Mouse (Mus musculus): ENCODE results near the gene Rpp25l. TPM values are rescaled to one million over a fixed set of nuclear protein-coding genes. Genes with fewer than 3 reads are reported as not detected.
"Not testable (repeated sequence)": the region's sequence is repeated elsewhere in the genome, so short reads cannot be mapped to it uniquely, and the experiment has no call there.

Gene Rpp25l
- polyA plus RNA-seq (2014; fragmentation: Nextera tagmentation; extraction: Ambion mirVana) = 62.2 and 64.1 TPM in 2 replicates

DNA sequence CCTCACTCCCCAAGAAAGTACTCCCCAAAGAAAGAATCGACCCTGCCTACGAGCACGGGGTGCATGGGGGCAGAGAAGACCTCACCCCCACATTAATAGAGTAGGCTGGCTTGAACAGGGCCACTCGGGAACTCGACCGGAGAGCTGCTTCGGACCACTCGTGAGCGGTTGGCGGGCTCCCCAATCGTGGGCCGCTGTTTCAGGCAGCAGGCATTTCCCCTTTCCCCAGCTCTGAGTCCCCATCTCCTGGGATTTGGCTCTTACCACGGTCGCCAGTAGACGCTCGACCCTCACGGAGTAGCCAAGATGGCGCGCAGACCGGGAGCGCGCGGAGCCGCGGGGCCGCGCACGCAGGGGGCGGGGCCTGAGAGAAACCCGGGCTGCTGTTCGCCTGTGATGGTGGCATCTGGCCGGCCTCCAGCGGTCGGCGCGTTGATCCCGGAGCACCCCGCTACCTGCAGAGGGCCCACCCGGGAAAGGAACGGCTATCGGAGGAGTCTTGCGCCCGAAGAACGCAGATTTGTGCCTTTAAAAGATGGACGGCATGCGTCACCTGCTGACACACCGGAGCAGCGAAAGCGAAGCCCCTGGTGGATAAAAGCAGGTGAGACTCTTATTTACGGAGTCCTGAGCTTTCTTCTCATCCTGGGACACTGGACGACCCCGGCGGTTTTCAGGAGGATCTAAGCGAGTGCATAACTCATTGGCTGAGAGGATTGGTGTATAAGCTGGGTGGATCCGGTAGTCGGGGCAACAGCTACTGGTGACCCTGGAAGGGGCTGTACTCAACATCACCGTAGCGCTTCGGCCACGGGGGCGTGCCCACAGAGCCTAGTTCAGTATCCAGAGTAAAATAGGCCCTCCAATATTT lies at the start of gene Rpp25l:
Gene Rpp25l (minus strand): TSS at position 338 of the 871 bp plus-strand sequence.
- WGBS = under 1% methylated on average over 61 of the region's 61 CpGs

DNA sequence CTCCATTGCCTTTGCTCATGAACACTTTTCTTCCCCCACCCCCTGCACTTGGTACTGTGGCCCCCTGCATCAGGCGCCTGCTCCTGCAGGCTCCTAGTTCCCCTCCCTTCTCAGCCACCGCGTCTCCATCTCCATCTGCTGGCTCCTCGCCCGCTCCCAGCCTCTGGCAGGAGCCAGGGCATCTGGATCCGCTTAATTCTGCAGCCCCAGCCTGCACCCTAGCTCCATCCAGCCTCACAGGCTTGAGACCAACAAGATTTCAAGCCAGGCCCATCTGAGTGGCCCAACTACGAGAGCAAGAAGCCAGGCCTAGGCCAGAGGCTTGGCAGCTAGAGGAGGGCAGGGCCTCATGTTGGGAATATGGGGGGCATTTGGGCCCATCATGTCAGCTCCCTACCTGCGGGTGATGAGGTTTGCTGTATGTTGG lies 49.4 kb upstream of the Rpp25l start:
- DNase-seq = peak; percentile 42
- H3K27me3 ChIP-seq (ENCODE audit: control insufficient read depth, insufficient read depth, low read length); H3K4me2 ChIP-seq (ENCODE audit: low read length); ATAC-seq (ENCODE audit: low FRiP score, low TSS enrichment); H3K9me3 ChIP-seq (ENCODE audit: control insufficient read depth, low read length); H3K4me3 ChIP-seq (replicated peaks; ENCODE audit: low read depth, low read length); H3K36me3 ChIP-seq (ENCODE audit: control insufficient read depth, insufficient read depth, low read length); H3K27ac ChIP-seq (replicated peaks; ENCODE audit: low read depth, low read length): not testable (repeated sequence)
- 50% methylated on average over 8 of the region's 8 CpGs for WGBS
- 0 out of 2 replicates have a peak overlapping the region, but pooled peaks have one; percentile 6 for H3K9ac ChIP-seq (replicated peaks; ENCODE audit: low read length)
- H3K4me1 ChIP-seq (ENCODE audit: control insufficient read depth, insufficient read depth, low read length) = peaks cover 19% of the 10 kb centered on the region

More for the DNA sequence above, at the start of gene Rpp25l:
- DNase-seq = peak; percentile 94
- Histone ChIP-seq H3K9ac (replicated peaks; ENCODE audit: low read length) (peak within 1 kb of the TSS; percentile 84), H3K9me3 (ENCODE audit: control insufficient read depth, low read length) (no peaks in the 10 kb centered on the region), H3K4me2 (ENCODE audit: low read length) (peak within 1 kb of the TSS; percentile 96), H3K27ac (replicated peaks; ENCODE audit: low read depth, low read length) (peak within 1 kb of the TSS; percentile 78), H3K36me3 (ENCODE audit: control insufficient read depth, insufficient read depth, low read length) (peaks cover 30% of the 10 kb centered on the region), H3K4me1 (ENCODE audit: control insufficient read depth, insufficient read depth, low read length) (peaks cover 18% of the 10 kb centered on the region), H3K27me3 (ENCODE audit: control insufficient read depth, insufficient read depth, low read length) (no peaks in the 10 kb centered on the region), H3K4me3 (replicated peaks; ENCODE audit: low read depth, low read length) (peak within 1 kb of the TSS; percentile 79)
- peak; percentile 81 for ATAC-seq (ENCODE audit: low FRiP score, low TSS enrichment)

DNA sequence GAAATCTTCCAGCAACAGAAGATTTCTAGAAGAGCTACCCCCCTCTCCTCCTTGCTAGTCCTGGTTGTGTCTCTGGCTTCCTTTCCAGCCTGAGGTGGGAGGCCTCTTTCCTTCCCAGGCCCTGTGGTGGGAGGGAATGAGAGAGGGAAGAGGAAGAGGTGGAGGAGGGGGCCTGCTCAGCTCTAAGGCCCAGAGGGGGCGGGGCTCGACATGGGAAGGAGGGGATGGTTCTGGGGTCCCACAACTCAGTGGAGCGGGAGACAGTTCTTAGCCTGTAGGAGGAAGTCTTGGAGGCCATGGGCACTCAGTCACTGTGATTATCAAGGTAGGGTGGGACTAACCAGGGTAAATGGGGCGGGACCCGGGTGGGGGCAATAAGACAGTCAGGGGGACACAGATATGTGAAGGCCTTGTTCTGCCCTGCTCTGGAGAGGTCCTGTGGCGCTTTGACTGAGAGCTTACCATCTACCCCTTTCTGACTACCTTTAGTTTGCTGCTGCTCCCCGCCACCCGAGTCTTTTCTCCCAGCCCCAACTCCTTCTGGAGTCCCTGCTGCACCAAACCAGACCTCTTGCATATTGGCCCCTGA lies 48.9 kb upstream of the Rpp25l start:
- Histone ChIP-seq H3K36me3 (ENCODE audit: control insufficient read depth, insufficient read depth, low read length) (peaks cover 10% of the 10 kb centered on the region), H3K9ac (replicated peaks; ENCODE audit: low read length) (no peak overlapping the region), H3K27me3 (ENCODE audit: control insufficient read depth, insufficient read depth, low read length) (no peaks in the 10 kb centered on the region), H3K27ac (replicated peaks; ENCODE audit: low read depth, low read length) (0 out of 2 replicates have a peak overlapping the region, but pooled peaks have one; percentile 22), H3K9me3 (ENCODE audit: control insufficient read depth, low read length) (no peaks in the 10 kb centered on the region), H3K4me3 (replicated peaks; ENCODE audit: low read depth, low read length) (no peak overlapping the region), H3K4me1 (ENCODE audit: control insufficient read depth, insufficient read depth, low read length) (peaks cover 19% of the 10 kb centered on the region), H3K4me2 (ENCODE audit: low read length) (no peak overlapping the region)
- 41% methylated on average over 8 of the region's 8 CpGs for WGBS
- ATAC-seq (ENCODE audit: low FRiP score, low TSS enrichment) (peak; percentile 31; the same call in 1 of the 2 replicates), DNase-seq (peak; percentile 28)

DNA sequence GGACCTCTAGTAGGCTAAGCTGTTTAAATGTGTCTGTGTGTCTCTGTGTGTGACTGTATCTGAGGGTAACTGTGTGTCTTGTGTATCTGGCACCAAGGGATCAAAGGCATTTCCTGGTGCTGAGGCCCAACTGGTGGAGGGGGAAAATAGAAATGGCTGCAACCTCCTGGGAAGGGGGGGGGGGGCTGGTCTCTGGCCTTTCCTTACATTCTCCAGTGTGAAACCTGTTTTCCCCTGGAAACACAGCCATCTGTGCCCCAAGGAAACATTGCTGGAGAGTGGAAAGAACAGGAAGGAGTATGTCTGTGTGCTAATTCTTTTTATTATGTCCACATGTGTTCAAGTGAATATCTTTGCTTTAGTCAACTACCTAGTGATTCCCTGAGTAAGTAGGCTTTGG lies 48.3 kb upstream of the Rpp25l start:
- no peak overlapping the region for H3K9ac ChIP-seq (replicated peaks; ENCODE audit: low read length)
- H3K36me3 ChIP-seq (ENCODE audit: control insufficient read depth, insufficient read depth, low read length) = peaks cover 11% of the 10 kb centered on the region
- peak overlapping the region; percentile 22; the same call in 1 of the 2 replicates for H3K27ac ChIP-seq (replicated peaks; ENCODE audit: low read depth, low read length)
- H3K9me3 ChIP-seq (ENCODE audit: control insufficient read depth, low read length) = no peaks in the 10 kb centered on the region
- H3K4me3 ChIP-seq (replicated peaks; ENCODE audit: low read depth, low read length) = no peak overlapping the region
- peaks cover 19% of the 10 kb centered on the region for H3K4me1 ChIP-seq (ENCODE audit: control insufficient read depth, insufficient read depth, low read length)
- no peak for DNase-seq
- H3K27me3 ChIP-seq (ENCODE audit: control insufficient read depth, insufficient read depth, low read length) = no peaks in the 10 kb centered on the region
- no peak for ATAC-seq (ENCODE audit: low FRiP score, low TSS enrichment)
- H3K4me2 ChIP-seq (ENCODE audit: low read length) = no peak overlapping the region

DNA sequence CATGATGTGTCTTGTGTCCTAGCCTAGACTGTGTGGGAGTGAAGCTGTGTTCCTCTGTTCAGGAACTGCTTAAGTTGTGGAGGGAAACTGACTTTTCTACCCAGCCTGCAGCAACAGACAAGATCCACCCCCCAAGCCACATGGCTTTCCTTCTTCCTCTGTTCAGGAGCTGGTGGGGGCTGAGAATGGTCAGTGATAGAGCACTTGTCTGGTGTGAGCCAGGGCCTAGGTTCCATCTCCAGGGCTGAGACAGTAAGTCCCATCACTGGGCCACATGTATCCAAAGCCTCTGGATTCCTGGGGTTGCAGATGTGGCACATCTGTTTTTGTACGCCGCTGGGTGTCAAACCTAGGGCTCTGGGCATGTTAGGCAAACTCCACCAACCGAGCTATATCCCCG lies 47.6 kb upstream of the Rpp25l start:
- no peak overlapping the region for H3K27ac ChIP-seq (replicated peaks; ENCODE audit: low read depth, low read length)
- peaks cover 11% of the 10 kb centered on the region for H3K36me3 ChIP-seq (ENCODE audit: control insufficient read depth, insufficient read depth, low read length)
- H3K4me1 ChIP-seq (ENCODE audit: control insufficient read depth, insufficient read depth, low read length) = peaks cover 24% of the 10 kb centered on the region
- 90% methylated on average over 4 of the region's 4 CpGs for WGBS
- H3K27me3 ChIP-seq (ENCODE audit: control insufficient read depth, insufficient read depth, low read length) = no peaks in the 10 kb centered on the region
- peak overlapping the region; percentile 54 for H3K4me2 ChIP-seq (ENCODE audit: low read length)
- no peaks in the 10 kb centered on the region for H3K9me3 ChIP-seq (ENCODE audit: control insufficient read depth, low read length)
- ATAC-seq (ENCODE audit: low FRiP score, low TSS enrichment) (no peak), DNase-seq (no peak)
- H3K9ac ChIP-seq (replicated peaks; ENCODE audit: low read length) = peak overlapping the region; percentile 58; the same call in 1 of the 2 replicates
- H3K4me3 ChIP-seq (replicated peaks; ENCODE audit: low read depth, low read length) = peak overlapping the region; percentile 32

DNA sequence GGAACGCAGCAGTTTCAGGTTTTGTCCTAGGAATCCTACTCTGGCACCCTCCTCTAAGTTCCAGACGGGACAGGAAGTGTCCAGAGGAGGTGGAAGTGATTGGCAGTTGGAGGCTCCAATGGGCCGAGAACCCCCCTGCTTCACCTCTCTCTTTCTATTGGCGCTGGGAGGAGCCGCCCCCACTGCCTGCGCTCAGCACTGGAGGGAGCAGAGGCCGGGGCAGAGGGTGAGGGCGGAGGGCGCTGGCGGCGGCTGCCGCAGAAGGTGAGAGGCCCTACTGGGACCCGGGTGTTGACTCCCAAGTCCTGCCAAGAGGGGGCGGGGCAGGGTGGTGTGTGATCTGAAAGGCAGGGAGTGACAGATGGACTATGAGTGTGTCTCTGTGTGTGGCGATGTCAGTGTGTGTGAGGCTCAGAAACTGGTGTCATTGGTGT lies 47.0 kb upstream of the Rpp25l start:
- peaks cover 24% of the 10 kb centered on the region for H3K4me1 ChIP-seq (ENCODE audit: control insufficient read depth, insufficient read depth, low read length)
- no peaks in the 10 kb centered on the region for H3K9me3 ChIP-seq (ENCODE audit: control insufficient read depth, low read length)
- peak overlapping the region; percentile 32 for H3K4me3 ChIP-seq (replicated peaks; ENCODE audit: low read depth, low read length)
- H3K4me2 ChIP-seq (ENCODE audit: low read length) = peak overlapping the region; percentile 54
- no peaks in the 10 kb centered on the region for H3K27me3 ChIP-seq (ENCODE audit: control insufficient read depth, insufficient read depth, low read length)
- no peak overlapping the region for H3K27ac ChIP-seq (replicated peaks; ENCODE audit: low read depth, low read length)
- 1% methylated on average over 15 of the region's 15 CpGs for WGBS
- H3K36me3 ChIP-seq (ENCODE audit: control insufficient read depth, insufficient read depth, low read length) = peaks cover 11% of the 10 kb centered on the region
- H3K9ac ChIP-seq (replicated peaks; ENCODE audit: low read length) = peak overlapping the region; percentile 58
- peak; percentile 66; the same call in 1 of the 2 replicates for ATAC-seq (ENCODE audit: low FRiP score, low TSS enrichment)
- peak; percentile 78 for DNase-seq

DNA sequence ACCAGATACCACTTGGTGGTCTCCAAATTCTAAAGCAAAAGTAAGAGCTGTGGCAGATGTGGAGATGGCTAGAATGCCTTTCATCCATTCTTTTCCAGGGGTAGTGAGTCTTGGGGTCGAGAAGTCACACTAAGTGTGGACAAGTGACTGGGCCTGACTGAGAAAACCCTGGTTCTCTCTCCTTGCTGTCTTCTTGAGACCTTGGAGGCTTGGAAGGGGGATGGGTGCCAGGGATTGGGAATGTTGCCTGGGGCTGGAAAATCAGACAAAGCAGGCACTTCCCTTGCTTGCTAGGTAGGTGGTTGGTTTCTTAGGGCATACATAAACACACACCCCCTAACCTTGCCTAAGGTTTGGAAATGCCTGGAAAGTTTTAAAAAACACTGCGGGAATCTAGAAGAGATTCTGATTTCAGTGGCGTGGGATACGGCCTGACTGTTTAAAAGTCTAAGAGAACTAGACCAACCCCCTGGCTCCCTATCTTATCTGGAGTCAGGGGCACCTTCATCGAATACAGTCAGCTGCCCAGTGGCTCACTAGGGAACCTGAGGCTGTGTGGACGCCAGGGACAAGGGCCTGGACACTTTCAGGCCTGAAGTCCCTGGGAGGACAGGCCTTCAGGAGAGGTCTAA lies 46.4 kb upstream of the Rpp25l start:
- no peak for DNase-seq
- ATAC-seq (ENCODE audit: low FRiP score, low TSS enrichment) = no peak
- H3K4me3 ChIP-seq (replicated peaks; ENCODE audit: low read depth, low read length) = peak overlapping the region; percentile 32
- H3K9ac ChIP-seq (replicated peaks; ENCODE audit: low read length) = peak overlapping the region; percentile 58
- no peaks in the 10 kb centered on the region for H3K9me3 ChIP-seq (ENCODE audit: control insufficient read depth, low read length)
- H3K4me2 ChIP-seq (ENCODE audit: low read length) = peak overlapping the region; percentile 54
- no peaks in the 10 kb centered on the region for H3K27me3 ChIP-seq (ENCODE audit: control insufficient read depth, insufficient read depth, low read length)
- WGBS = 40% methylated on average over 6 of the region's 6 CpGs
- no peak overlapping the region for H3K27ac ChIP-seq (replicated peaks; ENCODE audit: low read depth, low read length)
- peaks cover 24% of the 10 kb centered on the region for H3K4me1 ChIP-seq (ENCODE audit: control insufficient read depth, insufficient read depth, low read length)
- H3K36me3 ChIP-seq (ENCODE audit: control insufficient read depth, insufficient read depth, low read length) = peaks cover 11% of the 10 kb centered on the region

DNA sequence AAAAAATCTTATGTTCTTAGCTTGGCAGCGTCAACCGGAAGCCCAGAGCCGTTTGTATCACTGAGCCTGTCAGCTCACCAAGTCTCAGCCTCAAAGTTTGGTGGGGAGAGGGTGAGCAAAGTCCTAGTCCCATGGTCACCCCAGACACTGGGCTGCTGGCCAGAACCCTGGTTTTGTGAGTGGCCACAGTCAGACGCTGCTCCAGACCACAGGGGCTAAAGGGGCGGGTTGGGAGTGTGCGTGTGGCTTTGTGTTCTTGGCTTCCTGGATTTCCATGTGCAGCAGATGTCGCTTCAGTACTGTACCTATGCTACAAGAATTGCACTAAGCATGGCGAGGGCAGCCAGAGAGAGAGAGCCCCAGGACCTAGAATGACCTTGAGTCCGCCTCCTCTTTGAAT lies 45.9 kb upstream of the Rpp25l start:
- Histone ChIP-seq H3K36me3 (ENCODE audit: control insufficient read depth, insufficient read depth, low read length) (peaks cover 11% of the 10 kb centered on the region), H3K4me3 (replicated peaks; ENCODE audit: low read depth, low read length) (no peak overlapping the region), H3K27me3 (ENCODE audit: control insufficient read depth, insufficient read depth, low read length) (no peaks in the 10 kb centered on the region), H3K9me3 (ENCODE audit: control insufficient read depth, low read length) (no peaks in the 10 kb centered on the region), H3K27ac (replicated peaks; ENCODE audit: low read depth, low read length) (no peak overlapping the region), H3K4me1 (ENCODE audit: control insufficient read depth, insufficient read depth, low read length) (peaks cover 24% of the 10 kb centered on the region), H3K9ac (replicated peaks; ENCODE audit: low read length) (no peak overlapping the region), H3K4me2 (ENCODE audit: low read length) (no peak overlapping the region)
- WGBS = 87% methylated on average over 9 of the region's 9 CpGs
- ATAC-seq (ENCODE audit: low FRiP score, low TSS enrichment) = no peak
- no peak for DNase-seq
